Mouse (Mus musculus): ENCODE measurements at regions not wholly inside any gene's neighbourhood (a gene's known extent, or its start where the extent isn't known, plus 50 kb on each side); places are given as distances from the start of the nearest gene placed in this dataset.

DNA sequence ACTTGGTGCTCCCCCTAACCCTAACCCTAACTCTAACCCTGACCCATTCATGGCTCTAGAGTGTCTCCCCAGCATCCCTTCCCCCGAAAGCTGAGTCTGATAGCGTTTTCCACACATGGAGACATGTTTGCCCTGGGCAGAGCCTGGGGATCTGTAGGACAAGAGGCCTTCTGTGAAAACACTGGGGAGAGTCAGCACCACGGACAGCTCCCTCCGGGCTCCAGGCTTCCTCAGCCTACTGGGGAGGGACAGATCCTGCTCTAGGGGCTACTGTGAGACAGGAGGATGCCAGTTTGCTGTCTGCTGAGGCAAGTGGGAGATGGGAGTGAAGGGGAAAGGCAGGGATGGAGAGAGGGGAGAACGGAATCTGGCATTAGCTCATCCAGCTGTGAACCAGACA, 111.5 kb upstream of the Igsf21 start:
- WGBS: 11% methylated on average over 5 of the region's 5 CpGs
- H3K4me3 ChIP-seq (ENCODE audit: low read depth, low read length): no peak overlapping the region

DNA sequence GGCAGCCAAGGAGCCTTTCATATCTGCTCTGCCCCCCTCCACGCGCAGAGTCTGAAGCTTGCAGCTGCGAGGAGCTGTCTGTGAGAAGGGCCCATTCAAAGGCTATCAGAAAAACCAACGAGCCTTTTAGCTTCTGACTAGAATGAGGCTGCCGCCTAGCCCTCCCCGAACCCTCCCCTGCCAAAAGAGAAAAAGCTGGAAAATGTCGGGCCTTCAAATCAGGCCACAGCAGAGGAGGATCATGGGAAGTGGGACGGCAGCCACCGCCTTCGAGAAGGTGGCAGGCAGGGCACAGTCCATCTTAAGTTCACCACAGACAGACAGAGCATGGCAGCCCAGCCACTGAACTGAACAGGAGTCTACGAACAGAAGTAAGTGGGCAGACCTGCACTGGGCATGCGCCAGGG, 108.6 kb upstream of the Igsf21 start:
- no peak overlapping the region for H3K27ac ChIP-seq (ENCODE audit: low read depth, low read length)

More for the DNA sequence above, 111.5 kb upstream of the Igsf21 start:
- H3K9ac ChIP-seq (ENCODE audit: low read length): no peak overlapping the region
- no peaks in the 10 kb centered on the region for H3K4me1 ChIP-seq (ENCODE audit: control insufficient read depth, insufficient read depth, low read length)
- H3K36me3 ChIP-seq (ENCODE audit: control insufficient read depth, insufficient read depth, low read length): no peaks in the 10 kb centered on the region
- H3K4me2 ChIP-seq: no peak overlapping the region
- H3K27me3 ChIP-seq (ENCODE audit: control insufficient read depth, insufficient read depth, low read length): no peaks in the 10 kb centered on the region
- peak; percentile 94 for DNase-seq (ENCODE audit: low spot score, missing footprints)
- H3K9me3 ChIP-seq (ENCODE audit: control insufficient read depth, low read length): no peaks in the 10 kb centered on the region
- no peak for ATAC-seq (ENCODE audit: low FRiP score)
- no peak overlapping the region for H3K27ac ChIP-seq (ENCODE audit: low read depth, low read length)

DNA sequence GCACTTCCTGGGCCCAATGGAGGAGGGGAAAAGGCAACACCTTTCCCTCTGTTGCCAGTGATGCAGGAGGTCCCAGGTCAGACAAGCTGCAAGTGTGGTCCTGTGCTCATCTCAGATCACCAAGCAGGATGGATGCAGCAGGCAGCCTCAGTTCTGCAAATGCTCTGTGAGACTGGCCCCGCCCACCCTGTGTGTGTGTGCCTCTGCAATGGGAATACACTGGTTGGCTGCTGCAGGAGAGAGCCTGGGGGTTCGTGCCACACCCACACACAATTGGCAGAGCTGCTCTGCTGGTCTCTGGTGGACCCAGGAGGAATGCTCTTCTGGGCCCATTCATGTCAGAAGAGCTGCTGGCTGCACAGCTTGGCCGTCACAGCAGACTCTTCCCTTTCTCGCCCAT, 102.2 kb upstream of the Igsf21 start:
- DNase-seq (ENCODE audit: low spot score, missing footprints): no peak
- H3K9me3 ChIP-seq (ENCODE audit: control insufficient read depth, low read length): no peaks in the 10 kb centered on the region
- H3K36me3 ChIP-seq (ENCODE audit: control insufficient read depth, insufficient read depth, low read length): no peaks in the 10 kb centered on the region
- no peaks in the 10 kb centered on the region for H3K27me3 ChIP-seq (ENCODE audit: control insufficient read depth, insufficient read depth, low read length)
- no peak overlapping the region for H3K9ac ChIP-seq (ENCODE audit: low read length)
- 56% methylated on average over 4 of the region's 4 CpGs for WGBS
- no peak for ATAC-seq (ENCODE audit: low FRiP score)
- no peak overlapping the region for H3K4me3 ChIP-seq (ENCODE audit: low read depth, low read length)
- H3K4me2 ChIP-seq: no peak overlapping the region
- H3K4me1 ChIP-seq (ENCODE audit: control insufficient read depth, insufficient read depth, low read length): no peaks in the 10 kb centered on the region
- no peak overlapping the region for H3K27ac ChIP-seq (ENCODE audit: low read depth, low read length)

More for the DNA sequence above, 108.6 kb upstream of the Igsf21 start:
- Histone ChIP-seq H3K4me1 (ENCODE audit: control insufficient read depth, insufficient read depth, low read length) (no peaks in the 10 kb centered on the region), H3K9ac (ENCODE audit: low read length) (no peak overlapping the region), H3K4me3 (ENCODE audit: low read depth, low read length) (no peak overlapping the region), H3K9me3 (ENCODE audit: control insufficient read depth, low read length) (no peaks in the 10 kb centered on the region), H3K27me3 (ENCODE audit: control insufficient read depth, insufficient read depth, low read length) (no peaks in the 10 kb centered on the region), H3K36me3 (ENCODE audit: control insufficient read depth, insufficient read depth, low read length) (no peaks in the 10 kb centered on the region), H3K4me2 (no peak overlapping the region)
- no peak for DNase-seq (ENCODE audit: low spot score, missing footprints)
- no peak for ATAC-seq (ENCODE audit: low FRiP score)
- 70% methylated on average over 12 of the region's 12 CpGs for WGBS

DNA sequence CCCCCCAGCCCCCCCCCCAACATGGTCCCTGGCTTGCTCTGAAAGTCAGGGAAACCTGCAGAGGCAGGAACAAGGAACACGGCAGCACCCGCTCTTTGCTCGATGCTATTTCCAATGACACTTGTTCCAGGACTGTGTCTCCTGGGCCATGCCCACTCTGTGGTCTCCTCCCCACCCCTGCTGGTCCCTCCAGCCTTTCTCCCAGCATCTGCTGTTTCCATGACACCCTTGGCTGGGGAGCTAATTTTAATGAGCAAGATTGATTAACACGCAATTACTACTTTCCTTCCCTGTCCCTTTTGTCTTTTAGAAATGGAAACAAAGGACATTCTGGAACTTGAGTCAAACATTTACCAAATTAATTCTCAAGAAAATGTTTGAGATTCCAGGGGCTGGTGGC, 83.6 kb upstream of the Igsf21 start:
- DNase-seq (ENCODE audit: low spot score, missing footprints) (no peak), ATAC-seq (ENCODE audit: low FRiP score) (no peak)
- H3K36me3 ChIP-seq (ENCODE audit: control insufficient read depth, insufficient read depth, low read length): no peaks in the 10 kb centered on the region
- no peak overlapping the region for H3K4me2 ChIP-seq
- H3K4me3 ChIP-seq (ENCODE audit: low read depth, low read length): no peak overlapping the region
- no peak overlapping the region for H3K9ac ChIP-seq (ENCODE audit: low read length)
- H3K27ac ChIP-seq (ENCODE audit: low read depth, low read length): no peak overlapping the region
- H3K9me3 ChIP-seq (ENCODE audit: control insufficient read depth, low read length): no peaks in the 10 kb centered on the region
- no peaks in the 10 kb centered on the region for H3K27me3 ChIP-seq (ENCODE audit: control insufficient read depth, insufficient read depth, low read length)
- WGBS: 92% methylated on average over 4 of the region's 4 CpGs
- H3K4me1 ChIP-seq (ENCODE audit: control insufficient read depth, insufficient read depth, low read length): no peaks in the 10 kb centered on the region

DNA sequence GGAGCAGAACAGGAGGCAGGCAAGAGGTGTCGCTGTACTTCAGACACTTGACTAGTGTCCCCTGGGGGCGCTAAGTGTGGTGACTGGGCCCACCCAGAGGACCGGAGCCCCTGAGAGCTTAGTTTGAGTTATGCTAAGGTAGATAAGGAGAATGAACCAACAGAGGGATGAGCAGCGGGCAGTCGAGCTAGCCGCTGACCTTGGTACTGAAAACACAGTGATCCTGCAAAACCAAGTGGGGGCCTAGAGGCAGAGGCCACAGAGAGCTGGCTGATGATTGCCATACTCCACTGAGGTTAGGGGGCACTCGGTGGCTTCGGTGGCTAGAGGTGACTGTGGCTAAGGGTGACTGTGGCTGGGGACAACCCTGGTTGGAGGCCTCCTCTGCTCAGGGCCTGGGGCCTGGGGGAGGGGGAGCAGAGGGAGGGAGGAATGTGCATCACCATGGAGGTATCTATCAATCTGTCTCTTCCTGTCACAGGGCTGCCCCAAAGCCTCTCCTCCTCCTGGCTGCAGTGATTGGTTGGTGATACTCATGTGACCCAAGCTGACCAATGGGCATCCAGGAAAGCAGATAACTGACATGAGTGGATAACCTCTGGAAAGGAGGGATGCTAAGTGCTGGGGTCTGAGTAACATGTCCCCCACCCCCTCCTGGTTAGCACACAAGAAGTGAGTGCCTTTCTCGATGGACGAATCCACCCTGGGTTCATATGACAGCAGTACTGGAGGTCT, 80.3 kb upstream of the Igsf21 start:
- H3K27me3 ChIP-seq (ENCODE audit: control insufficient read depth, insufficient read depth, low read length): no peaks in the 10 kb centered on the region
- DNase-seq (ENCODE audit: low spot score, missing footprints): peak; percentile 73
- H3K9ac ChIP-seq (ENCODE audit: low read length): no peak overlapping the region

DNA sequence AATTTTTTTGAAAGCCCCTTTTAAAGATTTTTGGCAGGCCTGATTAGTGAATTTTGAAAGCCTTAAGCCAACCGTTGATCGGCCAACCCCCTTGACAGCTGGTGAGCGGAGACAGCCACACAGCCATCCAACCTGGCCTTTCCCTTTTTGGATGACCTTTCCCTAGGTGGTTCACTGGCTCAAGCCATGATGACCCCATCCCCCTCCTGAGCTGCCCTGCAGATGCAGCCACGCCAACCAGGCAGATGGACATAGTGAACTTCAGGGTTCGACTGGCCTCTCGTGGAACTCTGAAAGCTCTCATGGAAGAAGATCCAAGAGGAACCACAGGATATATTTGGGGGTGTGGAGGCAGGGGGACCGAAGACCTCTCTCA, 79.1 kb upstream of the Igsf21 start:
- Histone ChIP-seq H3K36me3 (ENCODE audit: control insufficient read depth, insufficient read depth, low read length) (no peaks in the 10 kb centered on the region), H3K9ac (ENCODE audit: low read length) (no peak overlapping the region), H3K27ac (ENCODE audit: low read depth, low read length) (no peak overlapping the region), H3K4me1 (ENCODE audit: control insufficient read depth, insufficient read depth, low read length) (no peaks in the 10 kb centered on the region), H3K9me3 (ENCODE audit: control insufficient read depth, low read length) (peaks cover 3% of the 10 kb centered on the region; the same call in 1 of the 2 replicates), H3K4me2 (no peak overlapping the region), H3K27me3 (ENCODE audit: control insufficient read depth, insufficient read depth, low read length) (no peaks in the 10 kb centered on the region), H3K4me3 (ENCODE audit: low read depth, low read length) (no peak overlapping the region)
- ATAC-seq (ENCODE audit: low FRiP score) (no peak), DNase-seq (ENCODE audit: low spot score, missing footprints) (no peak)
- WGBS: 89% methylated on average over 7 of the region's 7 CpGs

More for the DNA sequence above, 80.3 kb upstream of the Igsf21 start:
- peaks cover 3% of the 10 kb centered on the region; the same call in 1 of the 2 replicates for H3K9me3 ChIP-seq (ENCODE audit: control insufficient read depth, low read length)
- H3K4me2 ChIP-seq: no peak overlapping the region
- H3K36me3 ChIP-seq (ENCODE audit: control insufficient read depth, insufficient read depth, low read length): no peaks in the 10 kb centered on the region
- H3K4me1 ChIP-seq (ENCODE audit: control insufficient read depth, insufficient read depth, low read length): no peaks in the 10 kb centered on the region
- H3K27ac ChIP-seq (ENCODE audit: low read depth, low read length): no peak overlapping the region
- no peak overlapping the region for H3K4me3 ChIP-seq (ENCODE audit: low read depth, low read length)
- 38% methylated on average over 10 of the region's 10 CpGs for WGBS
- ATAC-seq (ENCODE audit: low FRiP score): no peak

DNA sequence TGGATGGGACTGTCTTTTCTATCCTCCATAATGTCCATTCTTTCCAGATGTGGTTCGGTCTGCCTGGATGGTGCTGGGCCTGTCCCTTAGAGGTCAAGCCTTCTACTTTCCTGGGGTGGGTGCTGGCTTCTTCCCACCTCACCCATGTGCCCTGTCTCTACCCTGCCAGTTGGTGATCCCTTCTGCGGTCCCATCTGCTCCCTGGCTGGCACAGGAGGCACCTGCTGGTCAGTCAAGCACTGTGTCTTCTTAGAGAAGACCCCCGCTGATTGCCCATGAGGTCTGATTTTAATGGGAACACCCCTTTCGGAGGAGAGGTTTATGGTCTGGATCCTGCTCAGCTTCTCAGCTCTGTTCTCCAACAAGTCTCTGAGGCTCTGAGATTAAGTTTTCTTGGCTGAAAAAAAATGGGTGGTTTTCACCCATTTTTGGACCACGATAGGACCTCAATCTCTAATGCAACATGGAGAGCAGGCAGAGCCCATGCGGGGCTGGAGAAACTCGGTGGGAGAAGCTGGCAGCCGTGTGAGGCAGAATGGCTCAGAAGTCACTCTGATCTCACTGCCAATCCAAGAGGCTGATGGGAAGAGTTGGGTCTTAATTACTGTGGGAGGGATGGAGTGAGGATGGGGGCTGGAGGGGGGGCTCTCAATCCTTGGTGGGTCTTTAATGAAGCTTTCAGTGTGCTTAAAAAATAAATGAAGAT, 78.5 kb upstream of the Igsf21 start:
- ATAC-seq (ENCODE audit: low FRiP score): no peak

DNA sequence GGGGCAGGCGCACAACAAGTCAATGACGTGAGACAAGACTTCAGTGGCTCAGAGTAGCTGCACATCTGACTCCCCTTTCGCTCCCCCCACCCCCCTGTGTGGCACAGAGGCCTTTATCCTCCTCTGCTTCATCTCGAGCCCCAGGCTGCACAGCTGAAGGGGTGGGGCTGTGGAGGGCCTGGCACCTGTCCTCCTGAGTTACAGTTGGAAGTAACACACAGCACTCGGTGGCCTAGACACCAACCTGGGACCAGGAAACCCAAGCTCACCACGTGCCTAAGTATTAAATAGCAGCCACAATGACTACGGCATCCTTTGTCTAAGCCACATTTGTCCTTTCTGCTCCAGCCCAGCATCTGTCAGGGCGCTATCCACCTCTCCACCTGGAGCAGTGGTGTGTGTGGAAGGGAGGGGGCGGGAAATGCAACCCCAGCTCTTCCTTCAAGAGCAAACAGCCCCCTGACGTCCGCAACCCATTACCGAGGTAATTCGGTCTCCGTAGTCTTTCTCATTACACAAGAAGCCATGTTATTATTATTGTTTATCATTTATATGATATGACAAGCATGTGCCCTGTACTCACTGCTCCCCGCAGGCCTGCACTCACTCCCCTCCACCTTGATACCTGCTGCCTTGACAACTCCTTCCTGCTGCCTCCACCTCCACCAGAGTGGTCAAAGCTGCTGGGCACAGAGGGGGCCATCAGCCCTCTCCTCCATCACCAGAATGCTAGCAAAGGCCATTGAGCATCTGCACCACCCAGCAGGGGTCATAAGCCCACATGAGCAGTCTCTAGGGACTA, 73.7 kb upstream of the Igsf21 start:
- H3K9me3 ChIP-seq (ENCODE audit: control insufficient read depth, low read length): peaks cover 3% of the 10 kb centered on the region; the same call in 1 of the 2 replicates
- H3K4me3 ChIP-seq (ENCODE audit: low read depth, low read length): no peak overlapping the region
- WGBS: 83% methylated on average over 15 of the region's 15 CpGs
- no peaks in the 10 kb centered on the region for H3K4me1 ChIP-seq (ENCODE audit: control insufficient read depth, insufficient read depth, low read length)
- H3K27me3 ChIP-seq (ENCODE audit: control insufficient read depth, insufficient read depth, low read length): no peaks in the 10 kb centered on the region
- ATAC-seq (ENCODE audit: low FRiP score) (no peak), DNase-seq (ENCODE audit: low spot score, missing footprints) (peak; percentile 60)
- H3K4me2 ChIP-seq: no peak overlapping the region
- H3K36me3 ChIP-seq (ENCODE audit: control insufficient read depth, insufficient read depth, low read length): no peaks in the 10 kb centered on the region
- H3K27ac ChIP-seq (ENCODE audit: low read depth, low read length): no peak overlapping the region
- no peak overlapping the region for H3K9ac ChIP-seq (ENCODE audit: low read length)

More for the DNA sequence above, 78.5 kb upstream of the Igsf21 start:
- no peak for DNase-seq (ENCODE audit: low spot score, missing footprints)
- H3K36me3 ChIP-seq (ENCODE audit: control insufficient read depth, insufficient read depth, low read length): no peaks in the 10 kb centered on the region
- no peaks in the 10 kb centered on the region for H3K4me1 ChIP-seq (ENCODE audit: control insufficient read depth, insufficient read depth, low read length)
- no peak overlapping the region for H3K27ac ChIP-seq (ENCODE audit: low read depth, low read length)
- WGBS: 86% methylated on average over 8 of the region's 8 CpGs
- H3K9ac ChIP-seq (ENCODE audit: low read length): no peak overlapping the region
- no peak overlapping the region for H3K4me3 ChIP-seq (ENCODE audit: low read depth, low read length)
- no peaks in the 10 kb centered on the region for H3K27me3 ChIP-seq (ENCODE audit: control insufficient read depth, insufficient read depth, low read length)
- peaks cover 3% of the 10 kb centered on the region; the same call in 1 of the 2 replicates for H3K9me3 ChIP-seq (ENCODE audit: control insufficient read depth, low read length)
- H3K4me2 ChIP-seq: no peak overlapping the region

DNA sequence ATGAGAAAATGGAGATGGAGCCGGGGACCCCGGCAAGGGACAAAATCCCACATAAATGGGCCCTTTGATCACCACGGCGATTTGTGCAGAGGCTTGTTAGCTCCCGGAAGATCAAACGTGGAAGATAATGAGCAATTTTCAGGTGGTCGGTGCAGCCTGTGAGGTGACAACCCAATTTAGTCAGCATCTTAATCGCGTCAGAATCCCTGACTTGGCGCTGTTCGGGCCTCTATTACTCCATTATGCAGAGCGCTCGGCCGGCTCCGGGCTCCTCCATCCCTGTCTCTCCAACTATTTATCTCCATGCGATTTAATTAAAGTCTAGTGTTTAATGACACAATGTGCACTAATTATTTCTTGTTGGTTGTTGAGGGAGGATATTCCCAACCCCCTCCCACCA, 66.1 kb upstream of the Igsf21 start:
- 43% methylated on average over 16 of the region's 16 CpGs for WGBS
- DNase-seq (ENCODE audit: low spot score, missing footprints) (no peak), ATAC-seq (ENCODE audit: low FRiP score) (no peak)
- no peaks in the 10 kb centered on the region for H3K4me1 ChIP-seq (ENCODE audit: control insufficient read depth, insufficient read depth, low read length)
- no peaks in the 10 kb centered on the region for H3K36me3 ChIP-seq (ENCODE audit: control insufficient read depth, insufficient read depth, low read length)
- no peak overlapping the region for H3K4me2 ChIP-seq
- H3K9ac ChIP-seq (ENCODE audit: low read length): no peak overlapping the region
- no peaks in the 10 kb centered on the region for H3K9me3 ChIP-seq (ENCODE audit: control insufficient read depth, low read length)
- H3K27ac ChIP-seq (ENCODE audit: low read depth, low read length): no peak overlapping the region
- H3K27me3 ChIP-seq (ENCODE audit: control insufficient read depth, insufficient read depth, low read length): no peaks in the 10 kb centered on the region
- H3K4me3 ChIP-seq (ENCODE audit: low read depth, low read length): no peak overlapping the region

Measured in midbrain, embryonic 11.5 days (tissue).